Mouse (Mus musculus): ENCODE measurements at regions not wholly inside any gene's neighbourhood (a gene's known extent, or its start where the extent isn't known, plus 50 kb on each side); places are given as distances from the start of the nearest gene placed in this dataset.

DNA sequence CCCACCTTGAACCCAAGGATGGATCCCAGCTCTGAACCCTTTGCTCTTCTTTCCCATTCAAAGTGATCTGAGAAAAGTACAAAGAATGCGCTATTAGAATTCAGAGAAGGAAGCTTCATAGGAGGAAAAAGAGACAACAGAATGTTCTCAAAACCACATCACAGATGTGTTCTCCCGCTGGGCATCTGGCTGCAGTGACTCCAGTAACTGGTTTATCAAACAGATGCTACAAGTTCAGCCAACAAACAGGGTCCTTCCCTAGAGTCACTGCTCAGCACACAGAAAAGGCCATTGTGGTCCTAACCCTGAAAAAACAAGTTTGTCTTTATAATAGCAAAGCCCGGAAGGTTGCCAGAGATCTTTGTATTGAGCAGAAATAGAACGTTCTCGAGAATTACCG lies 2203.5 kb upstream of the Gm7489 start:
- Histone ChIP-seq H3K4me1 (ENCODE audit: insufficient read depth) (no peaks in the 10 kb centered on the region), H3K9ac (no peak overlapping the region)
- no peak for ATAC-seq (ENCODE audit: insufficient read depth)

GRCm38 (mm10) chr15:51682331-51682730 lies 2202.4 kb upstream of the Gm7489 start:
- no peak overlapping the region for H3K4me3 ChIP-seq (ENCODE audit: low read depth, low read length)
- H3K27me3 ChIP-seq (ENCODE audit: insufficient read depth, low read length), result no peaks in the 10 kb centered on the region
- no peak overlapping the region for H3K4me2 ChIP-seq
- H3K9ac ChIP-seq, result no peak overlapping the region
- no peaks in the 10 kb centered on the region for H3K4me1 ChIP-seq (ENCODE audit: insufficient read depth)
- H3K36me3 ChIP-seq (ENCODE audit: insufficient read depth), result no peaks in the 10 kb centered on the region
- DNase-seq (no peak), ATAC-seq (ENCODE audit: insufficient read depth) (no peak)
- 41% methylated on average over 5 of the region's 5 CpGs for WGBS
- TF ChIP-seq CTCF (IDR thresholded peaks at IDR 0.05; ENCODE audit: low read depth), result no peak
- H3K27ac ChIP-seq (ENCODE audit: low read depth), result no peak overlapping the region
- H3K9me3 ChIP-seq (ENCODE audit: low read depth, low read length), result no peaks in the 10 kb centered on the region

More for the DNA sequence above, 2203.5 kb upstream of the Gm7489 start:
- no peaks in the 10 kb centered on the region for H3K36me3 ChIP-seq (ENCODE audit: insufficient read depth)
- H3K9me3 ChIP-seq (ENCODE audit: low read depth, low read length), result no peaks in the 10 kb centered on the region
- DNase-seq, result no peak
- H3K27ac ChIP-seq (ENCODE audit: low read depth), result no peak overlapping the region
- H3K27me3 ChIP-seq (ENCODE audit: insufficient read depth, low read length), result no peaks in the 10 kb centered on the region
- TF ChIP-seq CTCF (IDR thresholded peaks at IDR 0.05; ENCODE audit: low read depth), result no peak
- no peak overlapping the region for H3K4me3 ChIP-seq (ENCODE audit: low read depth, low read length)
- 88% methylated on average over 6 of the region's 6 CpGs for WGBS
- H3K4me2 ChIP-seq, result no peak overlapping the region

DNA sequence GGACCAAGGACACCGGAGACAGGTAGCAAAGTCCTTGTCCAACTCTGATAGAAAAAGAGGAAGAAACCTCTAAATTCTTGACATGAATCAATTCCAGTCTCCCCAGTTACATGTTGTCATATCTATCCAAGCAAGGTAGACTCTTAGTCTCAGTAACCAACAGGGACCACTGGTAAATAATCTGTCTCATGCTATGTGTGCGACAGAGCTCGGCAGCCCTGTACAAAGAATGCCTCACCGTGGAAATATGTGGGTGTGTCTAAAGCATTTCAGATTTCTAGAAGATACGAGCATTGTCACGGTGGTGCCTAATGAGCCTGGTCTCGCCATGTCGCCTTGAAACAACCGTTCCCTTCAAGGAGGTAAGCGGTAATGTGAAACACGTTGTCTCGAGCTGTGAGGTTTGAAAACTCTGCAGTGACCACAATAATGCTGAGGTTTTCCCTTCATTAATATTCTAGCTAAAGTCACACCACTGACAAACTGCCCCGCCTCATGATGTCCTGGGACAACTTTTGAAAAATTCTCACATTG lies 2197.6 kb upstream of the Gm7489 start:
- WGBS, result 85% methylated on average over 13 of the region's 13 CpGs
- ATAC-seq (ENCODE audit: insufficient read depth) (no peak), DNase-seq (no peak)
- Histone ChIP-seq H3K9me3 (ENCODE audit: low read depth, low read length) (no peaks in the 10 kb centered on the region), H3K4me1 (ENCODE audit: insufficient read depth) (no peaks in the 10 kb centered on the region), H3K9ac (no peak overlapping the region), H3K27me3 (ENCODE audit: insufficient read depth, low read length) (no peaks in the 10 kb centered on the region), H3K36me3 (ENCODE audit: insufficient read depth) (no peaks in the 10 kb centered on the region), H3K4me3 (ENCODE audit: low read depth, low read length) (no peak overlapping the region), H3K4me2 (no peak overlapping the region), H3K27ac (ENCODE audit: low read depth) (no peak overlapping the region)
- TF ChIP-seq CTCF (IDR thresholded peaks at IDR 0.05; ENCODE audit: low read depth), result no peak

- H3K4me3 ChIP-seq (ENCODE audit: low read depth, low read length), result no peak overlapping the region
- H3K27me3 ChIP-seq (ENCODE audit: insufficient read depth, low read length), result no peaks in the 10 kb centered on the region
- no peaks in the 10 kb centered on the region for H3K9me3 ChIP-seq (ENCODE audit: low read depth, low read length)
- DNase-seq (no peak), ATAC-seq (ENCODE audit: insufficient read depth) (no peak)
- H3K9ac ChIP-seq, result no peak overlapping the region
- no peaks in the 10 kb centered on the region for H3K4me1 ChIP-seq (ENCODE audit: insufficient read depth)
- no peaks in the 10 kb centered on the region for H3K36me3 ChIP-seq (ENCODE audit: insufficient read depth)
- H3K4me2 ChIP-seq, result no peak overlapping the region
- no peak for TF ChIP-seq CTCF (IDR thresholded peaks at IDR 0.05; ENCODE audit: low read depth)
- WGBS, result 52% methylated on average over 1 of the region's 1 CpGs
- H3K27ac ChIP-seq (ENCODE audit: low read depth), result no peak overlapping the region
These were observed 2195.2 kb upstream of the Gm7489 start for GRCm38 (mm10) chr15:51689498-51689897.

DNA sequence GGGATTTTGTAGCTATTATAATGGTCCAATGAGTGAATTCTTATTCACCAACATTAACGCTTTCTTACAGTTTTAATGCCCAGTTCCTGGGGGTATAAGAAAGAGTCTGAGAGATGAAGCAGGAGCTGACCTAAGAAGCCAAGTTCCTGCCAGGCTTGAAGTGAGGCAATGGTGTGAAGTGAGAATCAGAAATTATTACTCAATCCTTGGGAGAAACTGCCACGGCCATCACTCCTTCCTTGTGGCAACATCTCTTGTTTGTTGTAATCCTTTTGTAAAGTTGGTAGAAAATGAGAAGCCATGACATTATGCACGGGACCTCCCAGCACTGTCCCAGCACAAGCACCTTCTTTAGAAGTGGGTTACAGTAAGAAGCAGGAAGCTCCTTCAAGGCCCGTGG lies 2192.0 kb upstream of the Gm7489 start:
- Histone ChIP-seq H3K4me3 (ENCODE audit: low read depth, low read length) (no peak overlapping the region), H3K27me3 (ENCODE audit: insufficient read depth, low read length) (no peaks in the 10 kb centered on the region), H3K36me3 (ENCODE audit: insufficient read depth) (no peaks in the 10 kb centered on the region), H3K27ac (ENCODE audit: low read depth) (no peak overlapping the region), H3K9me3 (ENCODE audit: low read depth, low read length) (no peaks in the 10 kb centered on the region), H3K9ac (no peak overlapping the region), H3K4me2 (no peak overlapping the region), H3K4me1 (ENCODE audit: insufficient read depth) (no peaks in the 10 kb centered on the region)
- TF ChIP-seq CTCF (IDR thresholded peaks at IDR 0.05; ENCODE audit: low read depth), result no peak
- DNase-seq (no peak), ATAC-seq (ENCODE audit: insufficient read depth) (no peak)
- WGBS, result 88% methylated on average over 4 of the region's 4 CpGs

- Histone ChIP-seq H3K36me3 (ENCODE audit: insufficient read depth) (no peaks in the 10 kb centered on the region), H3K4me1 (ENCODE audit: insufficient read depth) (no peaks in the 10 kb centered on the region), H3K9ac (no peak overlapping the region), H3K9me3 (ENCODE audit: low read depth, low read length) (no peaks in the 10 kb centered on the region), H3K27ac (ENCODE audit: low read depth) (peak overlapping the region; percentile 36; the same call in 1 of the 2 replicates), H3K4me2 (0 out of 2 replicates have a peak overlapping the region, but pooled peaks have one; percentile 10), H3K4me3 (ENCODE audit: low read depth, low read length) (no peak overlapping the region), H3K27me3 (ENCODE audit: insufficient read depth, low read length) (no peaks in the 10 kb centered on the region)
- ATAC-seq (ENCODE audit: insufficient read depth) (peak; percentile 44; the same call in 1 of the 2 replicates), DNase-seq (peak; percentile 77)
- TF ChIP-seq CTCF (IDR thresholded peaks at IDR 0.05; ENCODE audit: low read depth), result peak; percentile 65
- 42% methylated on average over 11 of the region's 11 CpGs for WGBS
These were observed 2188.2 kb upstream of the Gm7489 start for GRCm38 (mm10) chr15:51696344-51697016.

DNA sequence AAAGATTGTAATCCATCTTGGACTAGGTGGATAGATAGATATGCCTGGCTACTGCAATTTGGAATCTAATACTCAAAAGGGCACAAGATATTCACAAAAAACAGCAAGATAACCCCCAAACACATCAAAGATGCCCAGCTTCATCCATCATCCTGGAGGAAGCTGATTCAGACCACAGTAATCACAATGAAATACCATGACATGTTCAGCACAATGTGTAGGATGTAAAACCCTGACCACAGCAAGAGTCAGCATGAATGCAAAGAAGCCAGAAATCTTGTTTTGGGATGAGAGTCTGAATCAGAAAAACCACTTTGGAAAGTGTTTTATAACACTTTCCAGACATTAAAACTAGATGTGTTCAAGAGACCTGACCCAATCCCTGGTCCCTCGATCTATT lies 2180.5 kb upstream of the Gm7489 start:
- H3K27me3 ChIP-seq (ENCODE audit: insufficient read depth, low read length), result no peaks in the 10 kb centered on the region
- ATAC-seq (ENCODE audit: insufficient read depth) (no peak), DNase-seq (no peak)
- H3K4me3 ChIP-seq (ENCODE audit: low read depth, low read length), result no peak overlapping the region
- no peaks in the 10 kb centered on the region for H3K9me3 ChIP-seq (ENCODE audit: low read depth, low read length)
- 82% methylated on average over 1 of the region's 1 CpGs for WGBS
- no peaks in the 10 kb centered on the region for H3K36me3 ChIP-seq (ENCODE audit: insufficient read depth)
- H3K4me2 ChIP-seq, result no peak overlapping the region
- no peak overlapping the region for H3K9ac ChIP-seq
- no peak overlapping the region for H3K27ac ChIP-seq (ENCODE audit: low read depth)
- no peaks in the 10 kb centered on the region for H3K4me1 ChIP-seq (ENCODE audit: insufficient read depth)
- TF ChIP-seq CTCF (IDR thresholded peaks at IDR 0.05; ENCODE audit: low read depth), result no peak
